Mouse (Mus musculus) left cerebral cortex, postnatal 14 days (tissue): Measurements from ENCODE around the gene Bicd2. TPM values are rescaled to one million over a fixed set of nuclear protein-coding genes. Genes with fewer than 3 reads are reported as not detected.

ENCODE experiments used
- DNase-seq, 2 experiments: peaks; one replicate each; pipeline ENCODE4 v3.0.0; 2021 to 2022; ENCODE audit warnings: low spot score in 2 of 2, mixed read lengths in 1 of 2
- intact Hi-C: fragments of 180-260 bp; cut with DNase I; formaldehyde crosslinking; loops from one replicate; pipeline ENCODE4 v1.15.1; 2025
- long read RNA-seq, 2 experiments: library from polyadenylated mRNA; stranded (forward); transcript quantifications; one replicate each; pipeline ENCODE4 v2.0.0; 2021
- total RNA-seq, 2 experiments: library from RNA; stranded (reverse); gene quantifications; 2 replicates each; pipeline ENCODE4 v1.2.3; 2021

Bicd2 gene
- 10 to 100 TPM; 43.2 to 44.1 TPM for total RNA-seq
- long read RNA-seq, experiment 1, full-length matches to known transcripts: 42 of 58 reads
- long read RNA-seq, experiment 1, partial matches to known transcripts: 6 of 58 reads
- long read RNA-seq, experiment 1, other reads (novel, unspliced or antisense): 10 of 58 reads
- long read RNA-seq, experiment 2, full-length matches to known transcripts: 30 of 50 reads
- long read RNA-seq, experiment 2, partial matches to known transcripts: 10 of 50 reads
- long read RNA-seq, experiment 2, other reads (novel, unspliced or antisense): 10 of 50 reads

DNA sequence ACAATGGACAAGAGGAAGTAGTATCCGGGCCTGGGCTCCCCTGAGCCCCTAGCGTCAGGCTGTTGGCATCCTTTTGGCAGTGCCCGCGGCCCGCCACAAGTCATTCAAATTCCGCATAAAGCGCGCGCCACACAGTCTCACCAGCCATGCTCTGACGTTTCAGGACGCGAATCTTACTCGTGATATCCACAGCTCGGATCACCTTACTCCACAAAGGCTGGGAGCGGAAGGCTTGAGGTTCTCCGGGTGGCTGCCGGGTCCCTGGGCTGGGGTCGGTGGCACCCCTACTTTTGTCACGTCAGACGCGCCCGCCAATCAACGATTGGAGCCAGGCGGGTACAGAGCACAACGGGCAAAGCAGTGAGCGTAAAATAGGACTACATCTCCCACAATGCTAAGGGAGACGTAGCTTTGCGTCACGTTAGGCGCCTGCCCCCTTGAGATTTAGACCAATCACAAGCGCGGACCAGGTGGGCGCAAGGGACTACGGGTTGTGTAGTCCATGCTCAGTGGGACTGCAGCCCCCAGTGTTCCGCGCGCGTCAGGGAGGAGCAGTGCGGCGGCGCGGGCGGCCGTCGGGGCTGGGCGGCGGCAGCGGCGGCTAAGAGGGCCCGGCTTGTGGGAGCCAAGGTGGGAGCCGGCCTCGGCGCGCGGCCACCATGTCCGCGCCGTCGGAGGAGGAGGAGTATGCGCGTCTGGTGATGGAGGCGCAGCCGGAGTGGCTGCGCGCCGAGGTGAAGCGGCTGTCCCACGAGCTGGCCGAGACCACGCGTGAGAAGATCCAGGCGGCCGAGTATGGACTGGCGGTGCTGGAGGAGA lies at the start of gene Bicd2:
Gene Bicd2 (plus strand): TSS at position 574 of the 819 bp plus-strand sequence.
- DNase-seq: peak; percentile 96 to 98
- intact Hi-C loops: loop anchor here (2.0 kb wide), 1 partner anchor 40 kb away; no protein-coding TSS in a partner anchor

DNA sequence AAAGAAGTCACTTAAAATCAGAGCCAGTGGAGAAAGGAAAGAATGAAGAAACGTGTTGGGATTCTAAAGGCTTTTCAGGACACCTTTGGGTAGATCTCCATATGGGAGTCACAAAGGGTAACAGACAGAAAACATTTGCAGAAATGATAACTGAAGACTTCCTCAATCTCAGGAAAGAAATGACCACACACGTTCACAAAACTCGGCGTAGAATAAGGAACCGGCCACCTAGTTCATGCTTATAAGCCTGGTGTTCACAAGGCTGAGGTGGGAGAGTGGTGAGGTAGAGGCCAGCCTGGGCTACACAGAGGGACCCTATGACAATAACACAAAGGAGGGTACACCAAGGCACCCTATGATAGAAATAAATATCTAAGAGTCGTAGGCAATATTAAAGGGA lies 49.4 kb upstream of the Bicd2 start:
- intact Hi-C loops: no loop called here
- no peak for DNase-seq

DNA sequence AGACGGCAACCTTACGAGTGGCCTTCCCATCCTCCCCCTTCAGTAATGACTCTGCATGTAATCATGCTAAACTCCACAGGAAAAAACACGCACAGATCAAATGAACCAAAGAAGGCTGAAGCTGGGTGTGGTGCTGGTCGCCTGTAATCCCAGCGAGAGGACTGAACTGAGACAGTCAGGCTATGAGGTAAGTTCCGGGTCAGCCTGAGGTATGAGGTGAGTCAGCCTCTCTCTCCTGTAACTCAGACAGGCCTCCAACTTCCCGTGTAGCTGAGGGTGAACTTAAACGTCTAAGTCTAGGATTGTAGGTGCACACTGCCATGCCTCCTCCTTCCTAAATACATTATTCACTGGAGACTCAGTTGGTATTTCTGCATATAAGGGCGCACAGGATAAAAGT lies 47.3 kb upstream of the Bicd2 start:
- intact Hi-C loops: no loop called here
- DNase-seq: no peak

- intact Hi-C loops: no loop called here
- no peak for DNase-seq
These were observed 45.1 kb upstream of the Bicd2 start for GRCm38 (mm10) chr13:49296270-49296669.

DNA sequence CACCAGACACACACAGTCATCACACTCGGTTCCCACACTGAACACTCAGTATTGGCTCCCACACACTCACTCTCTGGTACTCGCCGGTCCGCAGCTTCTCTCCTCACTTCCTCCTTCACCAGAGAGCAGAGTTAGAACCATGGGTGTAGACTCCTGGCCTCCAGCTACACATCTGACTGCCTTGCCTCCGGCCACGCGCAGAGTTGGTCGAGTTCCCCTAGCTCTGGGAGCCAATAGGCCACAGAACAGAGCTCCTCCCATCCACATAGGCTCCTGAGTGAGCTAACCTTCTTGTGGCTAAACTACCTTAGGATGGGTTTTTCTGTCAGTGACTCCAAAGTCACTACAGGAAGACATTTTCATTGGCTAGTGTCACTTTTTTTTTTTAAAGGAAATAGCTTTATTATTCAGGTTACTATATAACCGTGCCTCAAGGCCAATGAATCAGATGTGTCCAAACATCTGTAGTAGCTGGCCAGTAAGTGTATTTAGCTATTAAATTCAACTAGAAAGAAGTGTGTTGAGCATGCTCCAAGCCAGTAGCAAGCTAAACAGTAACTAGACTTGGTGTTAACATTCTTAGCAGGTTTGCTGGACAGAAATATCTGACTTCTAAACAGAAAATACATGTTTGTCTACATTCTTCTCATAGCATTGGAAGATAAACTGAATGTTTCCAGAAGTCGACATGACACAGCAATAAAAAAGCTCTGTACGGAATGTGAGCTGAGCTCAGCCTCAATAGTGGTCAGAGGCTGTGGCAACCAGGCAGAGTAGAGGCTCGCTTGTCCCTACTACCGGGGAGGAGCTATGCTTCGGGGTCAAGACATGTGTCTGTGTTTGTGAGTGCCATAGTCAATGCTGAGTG lies 42.6 kb upstream of the Bicd2 start:
- intact Hi-C loops: no loop called here
- DNase-seq: no peak

DNA sequence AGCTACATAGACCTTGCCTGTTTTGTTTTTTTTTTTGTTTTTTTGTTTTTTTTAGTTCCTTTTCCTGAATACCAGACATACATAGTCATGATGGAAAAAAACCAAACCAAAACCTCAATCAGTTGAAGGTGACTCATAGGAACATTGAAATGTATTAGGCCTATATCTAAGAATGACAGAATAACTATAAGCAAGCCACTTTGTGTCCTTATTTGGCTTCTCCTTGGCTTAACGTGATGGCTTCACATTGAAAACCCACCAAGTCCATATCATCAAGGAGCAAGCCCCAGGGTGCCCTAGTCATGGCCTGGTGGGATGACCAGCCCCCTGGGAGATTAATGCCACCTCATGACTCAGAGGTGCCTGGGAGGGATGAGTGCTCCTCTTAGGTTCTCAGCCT lies 40.6 kb upstream of the Bicd2 start:
- intact Hi-C loops: no loop called here
- no peak for DNase-seq

- intact Hi-C loops: no loop called here
- DNase-seq: no peak
These were observed 34.5 kb upstream of the Bicd2 start for GRCm38 (mm10) chr13:49306771-49307310.

- DNase-seq: peak in 1 of 2 experiments; percentile 54
- intact Hi-C loops: no loop called here
These were observed 33.9 kb upstream of the Bicd2 start for GRCm38 (mm10) chr13:49307311-49307969.

- intact Hi-C loops: no loop called here
- no peak for DNase-seq
These were observed 33.2 kb upstream of the Bicd2 start for GRCm38 (mm10) chr13:49308206-49308605.

GRCm38 (mm10) chr13:49308861-49309403 lies 32.5 kb upstream of the Bicd2 start:
- intact Hi-C loops: no loop called here
- DNase-seq: no peak

DNA sequence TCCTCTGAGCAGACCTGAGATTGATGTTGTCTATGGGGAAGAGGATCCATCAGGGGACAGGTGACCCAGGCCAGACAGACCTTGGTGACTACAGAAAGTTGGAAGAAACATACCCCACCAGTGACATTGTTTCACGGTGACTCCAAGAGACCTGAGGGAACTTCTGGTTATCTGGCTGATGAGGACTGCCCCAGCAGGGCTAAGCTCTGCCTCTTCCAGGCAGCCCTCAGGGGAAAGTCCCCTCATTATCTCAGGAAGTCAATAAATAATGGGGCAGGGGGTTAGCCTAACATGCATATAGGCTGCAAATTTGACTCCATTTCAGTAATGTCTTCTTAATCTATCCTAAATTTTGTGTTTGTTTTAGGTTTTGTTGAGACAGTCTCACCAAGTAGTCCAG lies 31.9 kb upstream of the Bicd2 start:
- intact Hi-C loops: no loop called here
- DNase-seq: no peak

DNA sequence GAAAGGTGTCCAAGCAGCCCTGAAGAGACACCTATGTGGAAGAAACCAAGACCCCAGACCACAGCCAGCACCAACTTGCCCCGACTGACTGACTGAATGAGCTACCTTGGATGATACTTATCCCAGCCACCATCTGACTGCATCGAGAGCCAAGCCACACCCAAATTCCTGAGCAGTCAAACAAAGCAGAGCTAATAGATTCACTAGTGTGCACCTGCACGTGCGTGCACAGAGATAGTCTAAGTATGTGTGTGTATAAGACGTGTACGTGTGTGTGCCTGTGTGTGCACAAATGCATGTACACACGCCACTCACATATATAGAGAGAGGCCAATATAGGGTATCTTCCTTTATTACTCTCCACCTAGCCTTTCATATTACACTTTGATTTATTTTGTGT lies 29.7 kb upstream of the Bicd2 start:
- intact Hi-C loops: no loop called here
- DNase-seq: no peak

- intact Hi-C loops: no loop called here
- DNase-seq: no peak
These were observed 24.8 kb upstream of the Bicd2 start for GRCm38 (mm10) chr13:49316386-49317162.

DNA sequence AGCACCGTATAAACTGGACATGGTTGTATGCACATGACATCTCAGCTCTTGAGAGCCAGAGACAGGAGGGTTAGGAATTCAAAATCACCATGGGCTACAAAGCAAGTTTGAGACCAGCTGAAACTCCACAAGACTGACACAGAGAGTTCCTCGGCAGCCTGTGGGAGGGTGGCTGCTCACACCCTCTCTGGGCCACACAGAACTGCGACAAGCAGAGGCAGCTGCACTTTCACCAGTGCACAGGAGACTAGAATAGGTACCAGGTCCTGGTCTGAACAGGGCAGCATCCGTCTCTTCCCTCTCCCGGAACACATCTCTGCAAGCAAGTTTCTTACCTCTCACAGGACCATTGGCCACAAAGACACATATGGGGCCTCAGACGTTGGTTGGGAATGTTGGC lies 23.9 kb upstream of the Bicd2 start:
- intact Hi-C loops: no loop called here
- DNase-seq: no peak

- DNase-seq: no peak
- intact Hi-C loops: no loop called here
These were observed 23.5 kb upstream of the Bicd2 start for GRCm38 (mm10) chr13:49317914-49318313.

- intact Hi-C loops: loop anchor here (10.0 kb wide), 1 partner anchor 325 kb away; no protein-coding TSS in a partner anchor
- peak; percentile 68 to 72 for DNase-seq
These were observed 21.3 kb upstream of the Bicd2 start, which contains the start of gene Fgd3 for GRCm38 (mm10) chr13:49320040-49320439. Gene Fgd3, minus strand, starts transcription at chr13:49320311.

DNA sequence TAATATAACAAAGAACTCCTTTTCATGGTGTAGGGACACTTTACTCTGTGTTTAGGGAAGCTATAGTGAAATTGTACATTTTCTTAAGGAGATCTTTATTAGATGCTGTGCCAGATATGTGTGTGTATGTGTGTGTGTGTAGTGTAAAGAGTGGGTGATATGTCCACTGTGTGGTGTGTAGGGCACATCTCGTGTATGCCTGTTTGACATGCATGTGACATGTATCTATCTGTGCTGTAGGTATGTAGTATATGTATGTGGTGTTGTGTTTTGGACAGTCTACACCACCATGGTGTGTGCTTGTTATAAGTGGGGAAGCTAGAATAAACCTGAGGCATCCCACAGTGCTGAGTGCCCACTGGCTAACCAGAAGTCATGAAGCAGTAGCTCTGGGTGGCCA lies 20.9 kb upstream of the Bicd2 start:
- no peak for DNase-seq
- intact Hi-C loops: loop anchor here (10.0 kb wide), 1 partner anchor 324 kb away; no protein-coding TSS in a partner anchor

GRCm38 (mm10) chr13:49321452-49321851 lies 19.9 kb upstream of the Bicd2 start:
- no peak for DNase-seq
- intact Hi-C loops: loop anchor here (10.0 kb wide), 1 partner anchor 323 kb away; no protein-coding TSS in a partner anchor
